Mouse (Mus musculus) spleen, adult 12 weeks (tissue): ENCODE measurements around the gene Sprr2a2.
"Not testable (repeated sequence)": the region's sequence is repeated elsewhere in the genome, so short reads cannot be mapped to it uniquely, and the experiment has no call there.

Experiments used
- DNase-seq: peaks from one replicate; pipeline ENCODE4 v3.0.0; 2022; ENCODE audit warnings: low spot score

Gene Sprr2a2

DNA sequence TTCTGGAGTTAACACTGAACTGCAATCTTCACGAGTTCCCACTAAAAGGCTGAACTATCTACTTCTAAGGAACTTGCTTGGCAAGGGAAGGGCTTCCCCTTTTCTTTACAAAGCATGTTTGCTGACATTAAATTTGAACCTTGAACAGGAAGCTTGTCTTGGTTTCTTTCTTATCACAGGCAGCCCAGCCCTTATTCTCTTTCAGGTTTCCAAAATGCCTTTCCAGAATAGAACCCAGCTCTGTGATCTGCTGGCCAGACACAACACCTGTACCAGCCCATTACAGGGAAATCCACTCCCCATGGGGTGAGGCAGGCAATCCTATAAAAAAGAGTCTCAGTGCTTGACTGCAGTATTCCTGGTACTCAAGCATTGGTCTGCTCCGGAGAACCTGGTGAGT, at the start of gene Sprr2a2, which contains the start of gene Sprr2a1:
TSS of gene Sprr2a2 (plus strand) at position 352 of the 400 bp plus-strand sequence.
TSS of gene Sprr2a1 (plus strand) at position 231 of the 400 bp plus-strand sequence.
- not testable (repeated sequence) for DNase-seq

DNA sequence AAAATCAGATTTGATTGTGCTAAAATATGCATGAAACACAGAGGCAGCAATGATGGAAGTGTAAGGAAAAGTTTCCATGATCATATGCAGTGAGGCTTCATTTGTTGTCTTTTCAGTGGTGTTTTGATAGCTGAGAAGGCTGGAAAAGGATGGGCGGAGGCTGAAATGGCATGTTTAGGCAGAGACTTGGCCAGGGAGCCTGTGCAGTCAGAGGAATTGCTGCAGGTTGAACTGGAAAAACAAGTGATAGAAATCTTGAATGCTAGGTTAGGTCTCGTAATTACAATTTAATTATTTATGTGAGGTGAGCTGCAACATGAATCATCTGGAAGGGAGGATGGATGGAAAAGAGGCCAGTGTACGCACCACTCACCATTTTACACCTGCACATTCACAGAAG, 45.9 kb upstream of the Sprr2a2 start:
- DNase-seq, result no peak

DNA sequence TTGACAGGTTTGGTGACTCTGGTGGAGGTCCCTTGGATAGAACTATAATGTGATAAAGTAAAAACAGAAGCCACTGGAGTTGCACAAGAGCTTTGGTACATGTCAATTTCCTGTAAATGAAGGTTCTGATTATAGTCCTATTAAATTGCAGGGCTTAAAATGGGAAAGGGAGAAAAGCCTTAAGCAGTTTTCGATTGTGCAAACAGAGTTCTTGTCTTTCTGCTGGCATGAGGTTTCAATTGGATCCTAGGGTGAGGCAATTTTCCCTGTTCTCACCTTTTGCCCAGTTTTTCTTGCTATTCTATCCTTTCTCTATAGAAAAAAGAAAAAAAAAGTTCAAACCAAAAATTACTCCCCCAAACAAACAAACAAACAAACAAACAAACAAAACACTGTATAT, 38.8 kb upstream of the Sprr2a2 start:
- no peak for DNase-seq

DNA sequence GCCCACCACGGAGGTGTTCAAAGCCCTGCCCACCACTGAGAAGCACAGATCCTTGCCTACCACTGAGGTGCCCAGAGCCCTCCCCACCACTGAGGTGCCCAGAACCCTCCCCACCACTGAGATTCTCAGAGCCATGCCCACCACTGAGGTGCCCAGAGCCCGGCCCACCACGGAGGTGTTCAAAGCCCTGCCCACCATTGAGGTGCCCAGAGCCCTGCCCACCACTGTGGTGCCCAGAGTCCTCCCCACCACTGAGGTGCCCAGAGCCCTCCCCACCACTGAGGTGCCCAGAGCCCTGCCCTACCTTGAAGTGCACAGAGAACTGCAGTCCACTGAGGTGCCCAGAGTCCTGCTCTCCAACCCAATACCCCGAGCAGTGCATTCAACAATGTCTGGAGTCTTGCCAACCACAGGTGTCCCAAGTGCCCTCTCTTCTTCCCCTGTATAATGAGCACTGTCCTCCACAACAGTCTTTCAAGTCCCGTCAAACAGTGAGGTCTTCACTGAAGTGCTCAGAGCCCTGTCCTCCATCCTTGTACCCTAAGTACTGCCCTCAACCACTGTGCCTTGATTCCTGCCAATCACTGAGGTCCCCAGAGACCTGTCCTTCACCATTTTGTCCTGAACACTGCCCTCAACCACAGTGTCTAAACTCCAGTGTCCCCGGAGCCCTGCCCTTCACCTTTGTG, 20.1 kb upstream of the Sprr2a2 start:
- no peak for DNase-seq

DNA sequence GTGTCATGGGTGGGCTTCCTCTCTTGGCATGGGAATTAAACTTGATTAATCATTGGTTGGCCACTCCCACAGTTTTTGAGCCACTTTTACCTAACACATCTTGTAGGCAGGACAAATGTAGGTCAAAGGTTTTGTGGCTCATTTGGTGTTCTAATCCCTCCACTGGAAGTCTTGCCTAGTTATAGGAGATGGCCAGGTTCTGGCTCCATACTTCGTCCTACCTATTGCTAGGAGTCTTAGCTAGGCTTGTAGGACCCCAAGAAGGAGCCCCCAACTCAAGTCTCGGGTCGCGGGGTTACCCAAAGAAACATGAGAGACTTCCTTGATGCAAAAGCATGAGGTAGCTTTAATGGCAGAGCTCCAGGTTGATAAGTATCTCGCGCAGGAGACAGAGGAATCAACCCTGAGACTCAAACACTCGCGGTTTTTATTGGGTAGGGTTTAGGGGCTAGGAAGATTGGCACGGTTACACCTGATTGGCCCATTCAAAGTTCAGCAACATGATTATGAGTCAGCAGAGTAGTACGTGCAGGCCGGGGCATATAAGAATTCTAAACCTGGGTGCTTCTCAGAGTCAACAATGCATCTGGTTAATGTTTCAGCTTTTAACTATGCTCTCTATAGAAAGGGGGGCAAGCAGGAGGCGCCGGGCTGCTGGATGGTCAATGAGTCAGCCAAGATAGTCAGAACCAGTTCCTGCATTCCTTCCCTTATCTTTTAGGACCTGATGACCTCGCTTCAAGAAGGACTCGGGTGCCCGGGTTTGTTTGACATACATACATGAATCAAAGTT, 4.4 kb upstream of the Sprr2a2 start:
- not testable (repeated sequence) for DNase-seq

DNA sequence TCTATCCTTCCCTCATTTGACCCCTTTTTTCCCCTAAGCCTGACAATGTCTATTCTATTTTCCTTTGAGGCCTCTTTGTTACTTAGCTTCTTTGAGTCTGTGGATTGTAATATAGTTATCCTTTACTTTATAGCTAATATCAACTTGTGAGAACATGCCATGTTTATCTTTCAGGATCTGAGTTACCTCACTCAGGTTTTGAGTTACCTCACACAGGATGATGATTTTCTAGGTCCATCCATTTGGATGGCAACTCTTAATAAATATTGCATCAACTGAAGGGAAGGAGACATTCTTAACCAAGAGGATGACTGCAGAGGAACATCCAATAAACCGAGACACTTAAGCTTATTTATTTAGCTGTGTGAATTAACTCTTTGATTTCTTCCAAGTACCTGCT, 3.7 kb upstream of the Sprr2a2 start:
- DNase-seq, result not testable (repeated sequence)

DNA sequence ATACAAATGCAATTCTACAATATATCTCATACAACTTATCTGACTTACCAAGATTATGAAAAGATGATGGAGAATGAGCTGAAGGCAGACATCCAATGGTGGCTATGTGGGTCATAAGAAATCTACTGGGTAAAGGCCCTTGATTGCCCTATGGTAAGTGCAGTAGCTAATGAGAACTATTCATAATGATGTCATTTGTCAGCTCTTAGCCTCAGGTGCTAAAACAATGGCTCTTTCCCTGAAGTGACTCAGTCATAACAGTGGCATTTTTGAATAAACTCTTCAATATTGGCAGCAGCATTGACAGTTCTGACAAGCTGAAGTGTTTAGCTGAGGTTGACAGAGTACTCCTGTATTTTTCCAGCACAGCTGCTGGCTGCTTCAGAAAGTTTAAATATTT, 2.1 kb upstream of the Sprr2a2 start:
- not testable (repeated sequence) for DNase-seq

DNA sequence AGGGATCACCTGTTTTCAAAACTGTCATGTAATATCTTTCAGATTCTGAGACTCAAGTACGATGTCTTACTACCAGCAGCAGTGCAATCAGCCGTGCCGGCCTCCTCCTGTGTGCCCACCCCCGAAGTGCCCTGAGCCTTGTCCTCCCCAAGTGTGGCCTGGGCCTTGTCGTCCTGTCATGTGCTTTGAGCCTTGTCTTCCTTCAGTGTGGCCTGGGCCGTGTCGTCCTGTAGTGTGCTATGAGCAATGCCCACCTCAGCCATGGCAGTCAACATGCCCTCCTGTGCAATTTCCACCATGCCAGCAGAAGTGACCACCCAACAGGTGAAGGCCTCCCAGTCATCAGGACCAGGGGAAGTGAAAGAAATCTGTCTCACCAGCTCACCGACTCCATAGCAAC, 3.3 kb downstream of the Sprr2a2 start:
- not testable (repeated sequence) for DNase-seq

DNA sequence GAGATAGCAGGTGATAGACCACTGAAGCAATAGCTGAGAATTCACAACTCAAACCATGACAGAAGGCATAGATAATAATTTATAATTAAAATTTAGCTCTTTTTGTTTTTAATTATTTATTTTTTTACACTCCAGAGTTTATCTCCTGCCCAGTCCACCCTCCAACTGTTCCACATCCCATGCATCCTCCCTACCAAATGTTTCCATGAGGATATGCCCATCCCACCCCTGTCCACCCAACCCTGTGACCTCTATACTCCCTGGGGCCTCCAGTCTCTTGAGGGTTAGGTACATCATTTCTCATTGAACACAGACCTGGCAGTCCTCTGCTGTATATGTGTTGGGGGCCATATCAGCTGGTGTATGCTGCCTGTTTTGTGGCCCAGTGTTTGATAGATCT, 8.0 kb downstream of the Sprr2a2 start:
- DNase-seq, result not testable (repeated sequence)

DNA sequence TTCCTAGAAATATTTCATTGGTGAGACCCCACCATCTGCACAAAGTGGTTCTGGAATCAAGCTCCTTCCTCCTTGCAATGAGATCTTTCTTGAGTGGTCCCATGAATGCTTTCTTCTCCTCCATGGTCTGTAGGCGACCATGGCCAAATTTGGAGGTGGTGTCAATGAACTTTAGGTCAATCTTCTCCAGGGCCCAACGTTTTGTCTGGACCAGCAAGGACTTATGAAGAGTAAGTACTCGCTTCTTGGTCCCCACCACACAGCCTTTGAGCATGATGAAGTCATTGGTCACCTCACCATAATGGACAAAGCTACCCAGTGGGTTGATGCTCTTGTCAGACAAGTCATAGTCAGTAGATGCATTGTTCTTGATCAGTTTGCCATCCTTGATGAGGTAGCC, 11.7 kb downstream of the Sprr2a2 start:
- not testable (repeated sequence) for DNase-seq

DNA sequence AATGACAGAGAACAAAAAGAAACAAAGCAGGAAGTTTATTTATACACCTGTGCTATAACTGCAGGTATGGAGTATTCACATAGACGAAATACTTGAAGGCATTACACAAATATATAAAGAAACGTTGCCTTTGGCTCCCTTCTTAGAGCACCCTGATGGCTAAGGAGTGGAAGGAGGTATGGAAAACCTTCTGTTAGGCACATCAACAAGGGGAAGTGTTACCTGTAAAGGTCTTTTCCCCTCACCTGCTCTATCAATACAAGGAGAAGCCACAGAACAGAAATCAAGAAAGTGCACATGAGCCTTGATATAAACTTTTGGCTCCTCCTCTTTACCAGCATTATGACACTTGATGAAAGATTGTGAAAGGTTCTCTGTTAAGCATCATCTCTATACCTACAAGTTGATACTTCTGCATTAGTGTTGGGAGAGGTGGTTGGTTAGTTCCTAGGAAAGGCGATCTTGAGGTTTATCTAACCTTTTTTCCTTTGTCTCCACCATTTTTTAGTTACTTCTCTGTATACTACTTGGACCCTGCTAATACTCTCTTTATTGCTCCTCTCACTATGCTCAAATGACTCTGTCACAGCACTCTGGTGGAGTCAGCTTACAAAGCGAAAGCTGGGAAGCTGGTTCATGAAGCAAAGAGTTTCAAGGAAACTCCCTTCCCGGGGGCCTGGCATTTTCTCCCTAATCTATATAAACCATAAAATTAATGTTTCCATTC, 20.9 kb downstream of the Sprr2a2 start:
- not testable (repeated sequence) for DNase-seq

DNA sequence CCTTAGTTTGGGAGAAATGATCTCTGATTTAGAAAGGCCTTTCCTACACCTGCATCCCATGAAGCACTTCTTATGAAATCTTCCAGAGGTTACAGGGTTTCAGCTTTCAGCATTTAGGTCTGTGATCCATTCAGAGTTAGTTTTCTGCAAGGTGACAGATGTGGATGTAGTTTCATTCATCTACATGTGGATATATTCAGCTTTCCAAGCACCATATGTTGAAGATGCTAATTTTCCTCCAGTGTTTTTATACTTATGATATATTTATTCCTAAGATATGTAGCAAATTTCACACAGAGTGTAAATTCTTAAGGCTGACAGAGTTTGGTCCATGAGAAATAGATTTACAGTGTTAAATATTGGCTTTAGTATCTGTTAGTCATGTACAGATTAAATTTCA, 23.0 kb downstream of the Sprr2a2 start:
- not testable (repeated sequence) for DNase-seq

DNA sequence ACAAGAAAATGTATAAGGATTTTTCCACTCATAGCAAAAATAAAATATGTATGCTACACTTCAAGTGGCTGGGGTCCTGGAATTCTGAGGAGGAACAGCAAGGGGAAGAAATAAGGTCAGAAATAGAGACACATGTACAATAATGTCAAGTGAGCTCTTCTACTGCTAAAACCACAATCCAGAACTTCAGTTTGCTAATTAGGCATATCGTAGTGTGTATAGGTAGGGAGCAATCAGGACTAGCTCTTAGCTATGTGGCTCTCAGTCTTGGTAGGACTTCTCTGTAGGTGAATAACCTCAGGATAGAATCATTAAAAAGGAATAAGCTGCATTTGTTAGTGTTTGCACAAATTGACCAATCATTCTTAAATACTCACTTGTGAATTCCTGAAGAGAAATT, 23.5 kb downstream of the Sprr2a2 start:
- DNase-seq, result not testable (repeated sequence)

DNA sequence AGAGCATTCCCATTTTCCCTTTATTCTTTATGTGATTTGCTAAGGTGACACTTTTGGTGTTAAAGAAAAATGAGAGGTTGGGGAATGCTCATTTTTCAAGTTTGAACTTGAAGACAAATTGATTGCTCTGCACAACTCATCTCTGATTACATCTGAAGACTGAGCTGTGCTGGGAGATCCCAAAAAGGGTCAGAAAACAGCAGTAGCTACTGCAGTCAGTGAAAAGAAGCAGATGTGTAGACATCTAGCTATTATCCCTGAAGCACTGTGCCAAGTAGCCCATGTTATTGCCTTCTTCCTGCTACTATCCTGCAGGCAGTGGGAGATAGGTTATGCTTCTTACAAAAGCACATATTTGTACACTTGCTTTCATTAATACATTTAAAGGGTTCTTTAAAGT, 29.1 kb downstream of the Sprr2a2 start:
- DNase-seq, result not testable (repeated sequence)

DNA sequence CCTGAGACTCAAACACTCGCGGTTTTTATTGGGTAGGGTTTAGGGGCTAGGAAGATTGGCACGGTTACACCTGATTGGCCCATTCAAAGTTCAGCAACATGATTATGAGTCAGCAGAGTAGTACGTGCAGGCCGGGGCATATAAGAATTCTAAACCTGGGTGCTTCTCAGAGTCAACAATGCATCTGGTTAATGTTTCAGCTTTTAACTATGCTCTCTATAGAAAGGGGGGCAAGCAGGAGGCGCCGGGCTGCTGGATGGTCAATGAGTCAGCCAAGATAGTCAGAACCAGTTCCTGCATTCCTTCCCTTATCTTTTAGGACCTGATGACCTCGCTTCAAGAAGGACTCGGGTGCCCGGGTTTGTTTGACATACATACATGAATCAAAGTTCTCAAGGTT, 30.5 kb downstream of the Sprr2a2 start:
- not testable (repeated sequence) for DNase-seq

DNA sequence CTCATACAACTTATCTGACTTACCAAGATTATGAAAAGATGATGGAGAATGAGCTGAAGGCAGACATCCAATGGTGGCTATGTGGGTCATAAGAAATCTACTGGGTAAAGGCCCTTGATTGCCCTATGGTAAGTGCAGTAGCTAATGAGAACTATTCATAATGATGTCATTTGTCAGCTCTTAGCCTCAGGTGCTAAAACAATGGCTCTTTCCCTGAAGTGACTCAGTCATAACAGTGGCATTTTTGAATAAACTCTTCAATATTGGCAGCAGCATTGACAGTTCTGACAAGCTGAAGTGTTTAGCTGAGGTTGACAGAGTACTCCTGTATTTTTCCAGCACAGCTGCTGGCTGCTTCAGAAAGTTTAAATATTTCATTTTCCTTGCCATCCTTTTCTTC, 32.8 kb downstream of the Sprr2a2 start:
- not testable (repeated sequence) for DNase-seq

DNA sequence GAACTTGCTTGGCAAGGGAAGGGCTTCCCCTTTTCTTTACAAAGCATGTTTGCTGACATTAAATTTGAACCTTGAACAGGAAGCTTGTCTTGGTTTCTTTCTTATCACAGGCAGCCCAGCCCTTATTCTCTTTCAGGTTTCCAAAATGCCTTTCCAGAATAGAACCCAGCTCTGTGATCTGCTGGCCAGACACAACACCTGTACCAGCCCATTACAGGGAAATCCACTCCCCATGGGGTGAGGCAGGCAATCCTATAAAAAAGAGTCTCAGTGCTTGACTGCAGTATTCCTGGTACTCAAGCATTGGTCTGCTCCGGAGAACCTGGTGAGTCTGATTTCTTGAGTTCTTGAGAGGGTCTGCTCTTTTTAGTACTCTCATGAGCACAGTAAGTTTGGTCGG, 34.7 kb downstream of the Sprr2a2 start:
- DNase-seq, result not testable (repeated sequence)

DNA sequence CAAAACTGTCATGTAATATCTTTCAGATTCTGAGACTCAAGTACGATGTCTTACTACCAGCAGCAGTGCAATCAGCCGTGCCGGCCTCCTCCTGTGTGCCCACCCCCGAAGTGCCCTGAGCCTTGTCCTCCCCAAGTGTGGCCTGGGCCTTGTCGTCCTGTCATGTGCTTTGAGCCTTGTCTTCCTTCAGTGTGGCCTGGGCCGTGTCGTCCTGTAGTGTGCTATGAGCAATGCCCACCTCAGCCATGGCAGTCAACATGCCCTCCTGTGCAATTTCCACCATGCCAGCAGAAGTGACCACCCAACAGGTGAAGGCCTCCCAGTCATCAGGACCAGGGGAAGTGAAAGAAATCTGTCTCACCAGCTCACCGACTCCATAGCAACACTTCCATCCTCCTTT, 38.1 kb downstream of the Sprr2a2 start:
- not testable (repeated sequence) for DNase-seq

DNA sequence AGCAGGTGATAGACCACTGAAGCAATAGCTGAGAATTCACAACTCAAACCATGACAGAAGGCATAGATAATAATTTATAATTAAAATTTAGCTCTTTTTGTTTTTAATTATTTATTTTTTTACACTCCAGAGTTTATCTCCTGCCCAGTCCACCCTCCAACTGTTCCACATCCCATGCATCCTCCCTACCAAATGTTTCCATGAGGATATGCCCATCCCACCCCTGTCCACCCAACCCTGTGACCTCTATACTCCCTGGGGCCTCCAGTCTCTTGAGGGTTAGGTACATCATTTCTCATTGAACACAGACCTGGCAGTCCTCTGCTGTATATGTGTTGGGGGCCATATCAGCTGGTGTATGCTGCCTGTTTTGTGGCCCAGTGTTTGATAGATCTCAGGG, 42.8 kb downstream of the Sprr2a2 start:
- DNase-seq, result not testable (repeated sequence)

DNA sequence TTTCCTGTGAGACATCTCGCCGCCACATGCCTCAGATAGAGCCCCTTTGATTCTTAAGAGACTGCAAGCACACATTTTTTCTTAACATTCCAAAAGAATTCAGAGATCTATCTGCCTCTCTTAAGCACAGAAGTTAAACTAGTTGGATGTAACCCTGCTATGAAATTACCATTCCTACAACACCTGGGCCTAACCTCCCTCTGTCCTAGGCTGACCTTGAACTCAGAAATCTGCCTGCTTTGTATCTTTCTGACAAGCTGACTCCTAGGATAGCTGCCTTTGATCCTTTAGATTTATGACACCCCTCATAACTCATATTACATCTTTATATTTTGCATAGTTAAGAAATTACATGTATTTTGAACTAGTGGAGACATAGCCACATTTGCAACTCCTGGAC, 47.7 kb downstream of the Sprr2a2 start:
- not testable (repeated sequence) for DNase-seq

DNA sequence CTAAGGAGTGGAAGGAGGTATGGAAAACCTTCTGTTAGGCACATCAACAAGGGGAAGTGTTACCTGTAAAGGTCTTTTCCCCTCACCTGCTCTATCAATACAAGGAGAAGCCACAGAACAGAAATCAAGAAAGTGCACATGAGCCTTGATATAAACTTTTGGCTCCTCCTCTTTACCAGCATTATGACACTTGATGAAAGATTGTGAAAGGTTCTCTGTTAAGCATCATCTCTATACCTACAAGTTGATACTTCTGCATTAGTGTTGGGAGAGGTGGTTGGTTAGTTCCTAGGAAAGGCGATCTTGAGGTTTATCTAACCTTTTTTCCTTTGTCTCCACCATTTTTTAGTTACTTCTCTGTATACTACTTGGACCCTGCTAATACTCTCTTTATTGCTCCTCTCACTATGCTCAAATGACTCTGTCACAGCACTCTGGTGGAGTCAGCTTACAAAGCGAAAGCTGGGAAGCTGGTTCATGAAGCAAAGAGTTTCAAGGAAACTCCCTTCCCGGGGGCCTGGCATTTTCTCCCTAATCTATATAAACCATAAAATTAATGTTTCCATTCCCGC, 55.8 kb downstream of the Sprr2a2 start:
- not testable (repeated sequence) for DNase-seq

DNA sequence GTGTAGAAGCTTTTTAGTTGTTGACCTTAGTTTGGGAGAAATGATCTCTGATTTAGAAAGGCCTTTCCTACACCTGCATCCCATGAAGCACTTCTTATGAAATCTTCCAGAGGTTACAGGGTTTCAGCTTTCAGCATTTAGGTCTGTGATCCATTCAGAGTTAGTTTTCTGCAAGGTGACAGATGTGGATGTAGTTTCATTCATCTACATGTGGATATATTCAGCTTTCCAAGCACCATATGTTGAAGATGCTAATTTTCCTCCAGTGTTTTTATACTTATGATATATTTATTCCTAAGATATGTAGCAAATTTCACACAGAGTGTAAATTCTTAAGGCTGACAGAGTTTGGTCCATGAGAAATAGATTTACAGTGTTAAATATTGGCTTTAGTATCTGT, 57.8 kb downstream of the Sprr2a2 start:
- not testable (repeated sequence) for DNase-seq
